In genomic region chr11:5149955-5150354, GRCm38 (mm10) we compare ENCODE assay signal across 11 mouse cellular contexts. TPM values are rescaled to one million over a fixed set of nuclear protein-coding genes. Genes with fewer than 3 reads are reported as not detected.
DNase-seq lines count a peak whose midpoint lies in the region; ATAC-seq and TF ChIP-seq lines count a peak whose summit lies in the region.
"Had no signal": no experiment of that assay in that cellular context is flagged by ENCODE, and none has a peak within 500 bp of the region (broad histone marks: within the 10 kb centered on the region; RNA-seq: fewer than 3 reads in every experiment).

No protein-coding gene starts in this region.

- ATAC-seq in kidney, embryonic 14.5 days (ENCODE audit: low FRiP score, low TSS enrichment), result no peak
- no peak for ATAC-seq in intestine, embryonic 14.5 days (replicated peaks; ENCODE audit: low FRiP score, low TSS enrichment, low read depth)

- no peaks in the 10 kb centered on the region for H3K9me3 ChIP-seq in kidney, embryonic 14.5 days (ENCODE audit: control insufficient read depth, low read length)
- H3K9me3 ChIP-seq in intestine, embryonic 14.5 days (ENCODE audit: control insufficient read depth, low read length), result no peaks in the 10 kb centered on the region
- H3K9me3 ChIP-seq: limb, embryonic 13.5 days had no signal

- H3K4me2 ChIP-seq in kidney, embryonic 14.5 days (replicated peaks; ENCODE audit: low read depth, low read length), result peak overlapping the region; percentile 85
- H3K4me2 ChIP-seq in intestine, embryonic 14.5 days (ENCODE audit: low read length), result peak overlapping the region; percentile 30

- no peak for TF ChIP-seq CTCF in spleen, adult 2 months (IDR thresholded peaks at IDR 0.05; ENCODE audit: extremely low read depth, insufficient read depth, insufficient read length, insufficient replicate concordance)

- peaks cover 58% of the 10 kb centered on the region for H3K4me1 ChIP-seq in kidney, embryonic 14.5 days (ENCODE audit: control insufficient read depth, insufficient read depth, low read length)
- H3K4me1 ChIP-seq in spleen, adult 2 months (ENCODE audit: control insufficient read depth, insufficient read depth, insufficient read length), result peaks cover 29% of the 10 kb centered on the region; the same call in 1 of the 2 replicates
- peaks cover 30% of the 10 kb centered on the region for H3K4me1 ChIP-seq in intestine, embryonic 14.5 days (replicated peaks; ENCODE audit: control insufficient read depth, insufficient read depth, low read length)

- H3K36me3 ChIP-seq in kidney, embryonic 14.5 days (ENCODE audit: control insufficient read depth, insufficient read depth, low read length), result no peaks in the 10 kb centered on the region
- H3K36me3 ChIP-seq in spleen, adult 2 months (ENCODE audit: control insufficient read depth, insufficient read depth, low read length), result no peaks in the 10 kb centered on the region
- H3K36me3 ChIP-seq in intestine, embryonic 14.5 days (ENCODE audit: control insufficient read depth, insufficient read depth, low read length), result no peaks in the 10 kb centered on the region
- H3K36me3 ChIP-seq: limb, embryonic 13.5 days had no signal

- TF ChIP-seq POLR2A in spleen, adult 2 months (IDR thresholded peaks at IDR 0.05; ENCODE audit: low read depth, low read length), result no peak

- no peak for DNase-seq in kidney, postnatal 36 days
- no peak for DNase-seq in spleen, adult 2 months (ENCODE audit: low read depth in 1 of 2, low spot score in 2 of 2)
- DNase-seq in spleen, postnatal 10 days (ENCODE audit: low spot score in 2 of 2), result no peak
- no peak for DNase-seq in intestine, embryonic 14.5 days (ENCODE audit: low spot score)
- no peak for DNase-seq in left cerebral cortex, adult 18-20 months (ENCODE audit: low spot score in 2 of 2)
- no peak for DNase-seq in thymus, postnatal 14 days
- DNase-seq: cerebellum, adult 18-20 months; heart, adult 2 months; right cerebral cortex, postnatal 4 days had no signal

- no peaks in the 10 kb centered on the region; the same call in 1 of the 2 replicates for H3K27me3 ChIP-seq in kidney, embryonic 14.5 days (ENCODE audit: control insufficient read depth, insufficient read depth, low read length)
- no peaks in the 10 kb centered on the region for H3K27me3 ChIP-seq in spleen, adult 2 months (ENCODE audit: control insufficient read depth, insufficient read depth, low read length)
- no peaks in the 10 kb centered on the region for H3K27me3 ChIP-seq in intestine, embryonic 14.5 days (replicated peaks; ENCODE audit: control insufficient read depth, insufficient read depth, low read length)

- H3K27ac ChIP-seq in kidney, embryonic 14.5 days (ENCODE audit: low read depth, low read length), result peak overlapping the region; percentile 85
- peak overlapping the region; percentile 69 for H3K27ac ChIP-seq in spleen, adult 2 months (ENCODE audit: insufficient read depth, low read length)
- peak overlapping the region; percentile 33; the same call in 1 of the 2 replicates for H3K27ac ChIP-seq in intestine, embryonic 14.5 days (ENCODE audit: low read depth)
- H3K27ac ChIP-seq: heart, adult 2 months; limb, embryonic 13.5 days had no signal

- peak overlapping the region; percentile 47; the same call in 1 of the 2 replicates for H3K9ac ChIP-seq in kidney, embryonic 14.5 days (ENCODE audit: low read depth, low read length)
- no peak overlapping the region for H3K9ac ChIP-seq in intestine, embryonic 14.5 days (ENCODE audit: low read length)

- H3K4me3 ChIP-seq in kidney, embryonic 14.5 days (ENCODE audit: low read length), result no peak overlapping the region; the same call in 1 of the 2 replicates
- peak overlapping the region; percentile 4; the same call in 1 of the 2 replicates for H3K4me3 ChIP-seq in spleen, adult 2 months (ENCODE audit: extremely low read depth, insufficient read depth, insufficient read length)
- H3K4me3 ChIP-seq in intestine, embryonic 14.5 days (ENCODE audit: low read depth, low read length), result no peak overlapping the region
- H3K4me3 ChIP-seq: heart, adult 2 months had no signal

- WGBS in kidney, embryonic 14.5 days, result 65% methylated on average over 9 of the region's 9 CpGs
- 66% methylated on average over 9 of the region's 9 CpGs for WGBS in spleen, adult 2 months
- 85% methylated on average over 9 of the region's 9 CpGs for WGBS in intestine, embryonic 14.5 days

RNA-seq across cellular contexts. Expression of gene Emid1, which starts 2.1 kb away (rescaled TPM):
- polyA plus RNA-seq in kidney, embryonic 14.5 days (2014; fragmentation: Nextera tagmentation; extraction: Ambion mirVana), result 141 and 178 TPM in 2 replicates
- 25.7 and 28.4 TPM in 2 replicates for polyA plus RNA-seq in spleen, adult 2 months (2012; rRNA removed)
- 74.8 and 88.5 TPM in 2 replicates for polyA plus RNA-seq in intestine, embryonic 14.5 days (2014; fragmentation: Nextera tagmentation; extraction: Ambion mirVana)
- total RNA-seq in left cerebral cortex, adult 18-20 months (2021), result 1 to 10 TPM; 3.6 to 5.3 TPM

RNA-seq across cellular contexts. Expression of gene Ewsr1, which starts 50.9 kb away (rescaled TPM):
- 506 and 517 TPM in 2 replicates for polyA plus RNA-seq in kidney, embryonic 14.5 days (2014; fragmentation: Nextera tagmentation; extraction: Ambion mirVana)
- polyA plus RNA-seq in spleen, adult 2 months (2012; rRNA removed), result 322 and 566 TPM in 2 replicates
- polyA plus RNA-seq in intestine, embryonic 14.5 days (2014; fragmentation: Nextera tagmentation; extraction: Ambion mirVana), result 373 and 390 TPM in 2 replicates
- total RNA-seq in left cerebral cortex, adult 18-20 months (2021), result 100 to 1,000 TPM; 265 to 298 TPM

RNA-seq across cellular contexts. Expression of gene Rhbdd3, which starts 51.2 kb away (rescaled TPM):
- 25.5 and 29.0 TPM in 2 replicates for polyA plus RNA-seq in kidney, embryonic 14.5 days (2014; fragmentation: Nextera tagmentation; extraction: Ambion mirVana)
- 14.6 and 17.8 TPM in 2 replicates for polyA plus RNA-seq in spleen, adult 2 months (2012; rRNA removed)
- polyA plus RNA-seq in intestine, embryonic 14.5 days (2014; fragmentation: Nextera tagmentation; extraction: Ambion mirVana), result 30.4 TPM in 2 replicates
- total RNA-seq in left cerebral cortex, adult 18-20 months (2021), result 10 to 100 TPM; 22.9 to 23.3 TPM

Comparison
In these comparisons a context has a peak if more than half of its experiments do, and no peak if none do; other contexts are left out.
1. H3K27ac ChIP-seq: peak in every context shown above with its lines; median percentile 85 in kidney, embryonic 14.5 days; 69 in spleen, adult 2 months; 33 in intestine, embryonic 14.5 days.